Mouse (Mus musculus) Patski (cell line): ENCODE results near the gene Olfr119. TPM values are rescaled to one million over a fixed set of nuclear protein-coding genes. Genes with fewer than 3 reads are reported as not detected.
"Not testable (repeated sequence)": the region's sequence is repeated elsewhere in the genome, so short reads cannot be mapped to it uniquely, and the experiment has no call there.

Experiments used
- ATAC-seq: fragments of 100-300 bp; one replicate; pipeline ENCODE4 v1.8.0; 2021
- CTCF ChIA-PET: fragments of 350-600 bp; sonication (Branson Sonifier 250); formaldehyde crosslinking; loops from one replicate; lab custom pipeline; 2022; ENCODE audit warnings: inconsistent platforms; lab: Charles Lee
- POLR2A ChIA-PET: fragments of 350-600 bp; sonication (Branson Sonifier 250); formaldehyde crosslinking; loops from one replicate; lab custom pipeline; 2022; ENCODE audit warnings: antibody characterized with exemption, inconsistent platforms; lab: Charles Lee
- DNase-seq: peaks from one replicate; pipeline ENCODE4 v3.0.0-alpha.2; 2011; ENCODE audit warnings: low read depth, low spot score
- H3K27me3 ChIP-seq: fragments of 371-371 bp; one replicate; pipeline ENCODE4 v1.5.1; 2021
- CTCF ChIP-seq: fragments of 100-300 bp; IDR thresholded peaks from one replicate; pipeline ENCODE4 v1.5.1; 2021
- in situ Hi-C: fragments of 300-500 bp; cut with MboI; formaldehyde crosslinking; loops from 3 replicates; pipeline ENCODE4 v1.11.1; 2018; ENCODE audit warnings: low pct_unique_long_range_greater_than_20kb, mixed read lengths
- polyA plus RNA-seq: library from polyadenylated mRNA; unstranded; gene quantifications from one replicate; pipeline ENCODE4 v1.2.3, GENCODE M21; 2021

Gene Olfr119
- polyA plus RNA-seq, result not detected

DNA sequence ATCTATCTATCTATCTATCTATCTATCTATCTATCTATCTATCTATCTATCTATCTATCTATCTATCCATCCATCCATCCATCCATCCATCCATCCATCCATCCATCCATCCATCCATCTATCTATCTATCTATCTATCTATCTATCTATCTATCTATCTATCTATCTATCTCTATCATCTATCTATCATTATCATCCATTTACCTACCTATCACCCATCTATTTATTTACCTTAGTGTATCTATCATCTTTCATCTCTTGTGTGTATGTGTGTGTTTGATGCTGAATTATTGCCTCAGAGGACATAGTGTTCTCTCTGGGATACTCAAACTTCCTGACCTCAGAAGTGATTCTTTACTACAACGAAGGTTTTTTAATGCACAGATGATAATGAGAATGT is at the start of gene Olfr119:
Gene Olfr119 (plus strand): TSS at position 301 of the 400 bp plus-strand sequence.
- POLR2A ChIA-PET, in situ Hi-C loops: not testable (repeated sequence)

DNA sequence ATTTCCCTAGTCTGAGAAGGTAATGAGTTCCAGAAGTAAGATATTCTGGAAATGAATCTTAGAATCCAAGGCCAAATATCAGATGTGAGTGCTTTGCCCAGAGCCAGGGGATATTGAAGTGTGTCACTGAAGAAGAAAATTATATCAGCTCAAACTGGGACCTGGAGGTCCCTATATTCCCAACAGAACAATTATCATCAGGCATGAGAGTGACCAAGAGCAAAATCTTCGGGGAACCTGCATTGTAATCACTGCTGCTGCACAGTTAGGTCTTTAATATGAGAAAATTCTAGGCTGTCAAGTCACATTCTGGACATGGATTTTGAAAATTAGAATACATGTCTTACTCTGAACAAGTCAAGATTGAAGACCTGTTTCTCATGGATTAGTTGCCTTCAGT is 32.7 kb upstream of the Olfr119 start, which contains the start of gene Olfr117:
Gene Olfr117 (minus strand): TSS at position 101 of the 400 bp plus-strand sequence.
- CTCF ChIA-PET, result no interaction called here
- in situ Hi-C loops, result no loop called here
- ATAC-seq (no peak), DNase-seq (no peak)
- H3K27me3 ChIP-seq, result no peaks in the 10 kb centered on the region
- no peak for TF ChIP-seq CTCF
- POLR2A ChIA-PET, result no interaction called here

More for the DNA sequence above, at the start of gene Olfr119:
- H3K27me3 ChIP-seq, DNase-seq, ATAC-seq, CTCF ChIA-PET: not testable (repeated sequence)

DNA sequence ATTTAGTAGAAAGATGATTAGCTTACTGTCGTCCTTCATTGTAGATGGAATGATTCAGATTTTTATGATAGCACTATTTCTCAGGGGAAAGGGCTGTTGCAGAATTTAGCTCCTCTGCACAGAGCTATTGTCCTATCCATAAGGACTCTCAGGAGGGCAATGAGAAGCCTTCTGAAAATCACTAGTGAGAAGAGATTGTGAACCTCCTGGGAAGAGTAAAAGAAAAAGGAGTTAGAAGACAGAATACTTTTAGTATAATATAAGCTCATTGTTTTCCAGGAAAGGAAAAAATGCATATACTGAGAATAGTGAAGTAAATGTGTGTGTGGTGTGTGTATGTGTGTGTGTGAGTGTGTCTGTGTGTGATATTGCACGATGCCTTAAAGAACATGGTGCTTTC is 29.7 kb upstream of the Olfr119 start, which contains the start of gene Olfr118:
Gene Olfr118 (plus strand): TSS at position 301 of the 400 bp plus-strand sequence.
- ATAC-seq, result no peak
- ChIA-PET CTCF (no interaction called here), POLR2A (no interaction called here)
- DNase-seq, result no peak
- in situ Hi-C loops, result loop anchor here (5.0 kb wide), 1 partner anchor 56 kb away; the partner anchor contains the start of gene Olfr120
- no peaks in the 10 kb centered on the region for H3K27me3 ChIP-seq
- TF ChIP-seq CTCF, result no peak

DNA sequence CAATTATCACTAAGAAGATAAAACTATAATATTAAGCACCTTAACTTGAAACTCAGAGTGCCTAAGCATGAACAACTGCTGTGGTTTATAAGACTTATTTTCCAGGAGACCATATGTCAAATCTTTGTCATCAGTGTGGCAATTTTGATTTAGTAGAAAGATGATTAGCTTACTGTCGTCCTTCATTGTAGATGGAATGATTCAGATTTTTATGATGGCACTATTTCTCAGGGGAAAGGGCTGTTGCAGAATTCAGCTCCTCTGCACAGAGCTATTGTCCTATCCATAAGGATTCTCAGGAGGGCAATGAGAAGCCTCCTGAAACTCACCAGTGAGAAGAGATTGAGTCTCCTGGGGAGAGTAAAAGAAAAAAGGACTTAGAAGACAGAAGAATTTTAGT is 25.1 kb downstream of the Olfr119 start, which contains the start of gene Olfr120:
Gene Olfr120 (plus strand): TSS at position 301 of the 400 bp plus-strand sequence.
- in situ Hi-C loops, result loop anchor here (5.0 kb wide), 1 partner anchor 54 kb away; the partner anchor contains the start of gene Olfr118
- CTCF ChIA-PET, result no interaction called here
- no peak for DNase-seq

GRCm38 (mm10) chr17:37738070-37738469 is 41.7 kb downstream of the Olfr119 start:
- DNase-seq, result no peak
- ChIA-PET POLR2A (no interaction called here), CTCF (no interaction called here)
- in situ Hi-C loops, result no loop called here
- no peak for ATAC-seq
- H3K27me3 ChIP-seq, result no peaks in the 10 kb centered on the region
- TF ChIP-seq CTCF, result no peak

More for the DNA sequence above, 25.1 kb downstream of the Olfr119 start, which contains the start of gene Olfr120:
- H3K27me3 ChIP-seq, result no peaks in the 10 kb centered on the region
- POLR2A ChIA-PET, result no interaction called here
- TF ChIP-seq CTCF, result no peak
- ATAC-seq, result no peak

Other genes with a start within 250 kb of the Olfr119 start
- not detected for gene Olfr109, start 237.6 kb upstream of the Olfr119 start, polyA plus RNA-seq
- gene H2-M2, start 213.0 kb upstream of the Olfr119 start, polyA plus RNA-seq, result 0.82 TPM
- gene Olfr110, start 204.1 kb upstream of the Olfr119 start, polyA plus RNA-seq, result not detected
- not detected for gene Olfr111, start 188.5 kb upstream of the Olfr119 start, polyA plus RNA-seq
- gene Olfr112, start 127.1 kb upstream of the Olfr119 start, polyA plus RNA-seq, result not detected
- gene Olfr113, start 118.9 kb upstream of the Olfr119 start, polyA plus RNA-seq, result not detected
- not detected for gene Olfr114, start 103.8 kb upstream of the Olfr119 start, polyA plus RNA-seq
- gene Olfr115, start 69.5 kb upstream of the Olfr119 start, polyA plus RNA-seq, result not detected
- gene Olfr116, start 69.4 kb upstream of the Olfr119 start, polyA plus RNA-seq, result not detected
- gene Olfr117, start 32.8 kb upstream of the Olfr119 start, polyA plus RNA-seq, result not detected
- gene Olfr118, start 29.6 kb upstream of the Olfr119 start, polyA plus RNA-seq, result 0.03 TPM
- gene Olfr120, start 25.2 kb downstream of the Olfr119 start, polyA plus RNA-seq, result not detected
- gene Olfr121, start 52.3 kb downstream of the Olfr119 start, polyA plus RNA-seq, result not detected
- not detected for gene Olfr122, start 72.0 kb downstream of the Olfr119 start, polyA plus RNA-seq
- not detected for gene Olfr123, start 97.0 kb downstream of the Olfr119 start, polyA plus RNA-seq
- gene Olfr124, start 103.3 kb downstream of the Olfr119 start, polyA plus RNA-seq, result not detected
- not detected for gene Olfr125, start 136.4 kb downstream of the Olfr119 start, polyA plus RNA-seq
- not detected for gene Olfr126, start 150.9 kb downstream of the Olfr119 start, polyA plus RNA-seq
- gene Olfr127, start 203.9 kb downstream of the Olfr119 start, polyA plus RNA-seq, result 0.08 TPM
- not detected for gene Olfr128, start 224.0 kb downstream of the Olfr119 start, polyA plus RNA-seq